7 mouse cellular contexts compared by ENCODE assay signal in the genomic region with DNA sequence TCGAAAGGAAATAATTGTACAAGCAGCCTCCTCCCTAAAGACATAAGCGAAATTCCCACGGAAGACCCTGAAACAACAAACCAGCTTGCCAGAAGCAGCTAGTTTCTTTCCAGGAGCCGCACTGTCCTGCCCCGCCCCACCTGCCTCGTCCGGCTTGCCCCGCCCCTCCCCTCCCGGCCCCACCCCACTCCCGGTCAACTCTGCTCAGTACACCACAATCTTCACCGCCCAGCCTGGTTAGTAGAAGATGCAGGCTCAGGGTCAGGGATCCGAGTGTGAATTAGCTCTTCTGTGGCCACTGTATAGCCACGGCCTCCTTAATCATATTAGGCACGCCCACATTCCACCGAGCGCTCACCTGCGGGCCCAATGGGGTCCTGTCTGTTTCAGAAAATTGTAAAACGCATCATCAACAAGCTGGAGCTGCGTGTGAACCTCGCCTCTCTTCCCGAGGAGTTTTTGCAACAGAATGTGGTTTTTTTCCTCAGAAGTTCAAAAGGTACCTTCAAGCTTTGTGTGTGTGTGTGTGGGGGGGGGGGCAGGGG. TPM values are rescaled to one million over a fixed set of nuclear protein-coding genes. Genes with fewer than 3 reads are reported as not detected.
DNase-seq lines count a peak whose midpoint lies in the region; ATAC-seq lines count a peak whose summit lies in the region.

No protein-coding gene starts in this region.

- H3K9me3 ChIP-seq in limb, embryonic 15.5 days: no peaks in the 10 kb centered on the region
- no peaks in the 10 kb centered on the region for H3K9me3 ChIP-seq in stomach, embryonic 15.5 days

- 0 out of 2 replicates have a peak, but pooled peaks cover 5% of the 10 kb centered on the region for H3K27me3 ChIP-seq in limb, embryonic 15.5 days
- H3K27me3 ChIP-seq in stomach, embryonic 15.5 days (replicated peaks): no peaks in the 10 kb centered on the region

- H3K4me2 ChIP-seq in limb, embryonic 15.5 days: peak overlapping the region; percentile 47
- H3K4me2 ChIP-seq in stomach, embryonic 15.5 days: peak overlapping the region; percentile 58

- H3K4me3 ChIP-seq in limb, embryonic 15.5 days: peak overlapping the region; percentile 27
- peak overlapping the region; percentile 31 for H3K4me3 ChIP-seq in stomach, embryonic 15.5 days (replicated peaks)

- 12% methylated on average over 21 of the region's 21 CpGs for WGBS in limb, embryonic 15.5 days
- 11% methylated on average over 21 of the region's 21 CpGs for WGBS in stomach, embryonic 15.5 days

- H3K27ac ChIP-seq in limb, embryonic 15.5 days: no peak overlapping the region
- no peak overlapping the region for H3K27ac ChIP-seq in stomach, embryonic 15.5 days

- no peak overlapping the region for H3K9ac ChIP-seq in limb, embryonic 15.5 days
- no peak overlapping the region for H3K9ac ChIP-seq in stomach, embryonic 15.5 days

- peaks cover 9% of the 10 kb centered on the region for H3K4me1 ChIP-seq in limb, embryonic 15.5 days
- H3K4me1 ChIP-seq in stomach, embryonic 15.5 days: peaks cover 6% of the 10 kb centered on the region; the same call in 1 of the 2 replicates

- DNase-seq in urinary bladder, postnatal 25 days (ENCODE audit: low spot score): peak; percentile 6
- DNase-seq in urinary bladder, postnatal 10 days (ENCODE audit: low spot score): no peak
- DNase-seq in gastrocnemius, postnatal 36 days: no peak
- DNase-seq in left cerebral cortex, adult 8-10 months (ENCODE audit: low spot score in 2 of 2): no peak

- no peaks in the 10 kb centered on the region for H3K36me3 ChIP-seq in limb, embryonic 15.5 days
- H3K36me3 ChIP-seq in stomach, embryonic 15.5 days: no peaks in the 10 kb centered on the region

- intact Hi-C loops in gastrocnemius, postnatal 36 days (cut with DNase I): no loop called here

- ATAC-seq in granulocyte monocyte progenitor cell, adult 5-6 weeks (replicated peaks; ENCODE audit: poor library complexity, severe bottlenecking): 0 out of 2 replicates have a peak, but pooled peaks have one; percentile 35
- ATAC-seq in limb, embryonic 15.5 days (ENCODE audit: insufficient number of reproducible peaks, low FRiP score, low TSS enrichment, low read depth): no peak
- ATAC-seq in stomach, embryonic 15.5 days (ENCODE audit: insufficient read depth, low FRiP score, low read depth): peak; percentile 39; the same call in 1 of the 2 replicates

RNA-seq across cellular contexts. Expression of a gene that starts 4.8 kb away (rescaled TPM):
- not detected in 2 replicates for total RNA-seq in granulocyte monocyte progenitor cell, adult 5-6 weeks (2014; fragmentation: Nextera tagmentation)
- total RNA-seq in granulocyte monocyte progenitor cell, adult 5-6 weeks (2017): not detected in 2 replicates
- 0.06 and 0.17 TPM in 2 replicates for polyA plus RNA-seq in limb, embryonic 15.5 days (2015; fragmentation: Nextera tagmentation; extraction: Ambion mirVana)
- 0.01 and 0.06 TPM in 2 replicates for polyA plus RNA-seq in stomach, embryonic 15.5 days (2015; fragmentation: Nextera tagmentation; extraction: Ambion mirVana)
- total RNA-seq in gastrocnemius, postnatal 36 days (2021): under 1 TPM in 1 of 2 experiments, not detected in 1; 0.02 TPM
- under 1 TPM; 0.59 to 0.72 (median 0.67) TPM for total RNA-seq in left cerebral cortex, adult 8-10 months (2022)
